27 mouse cellular contexts compared by ENCODE assay signal in the genomic region with DNA sequence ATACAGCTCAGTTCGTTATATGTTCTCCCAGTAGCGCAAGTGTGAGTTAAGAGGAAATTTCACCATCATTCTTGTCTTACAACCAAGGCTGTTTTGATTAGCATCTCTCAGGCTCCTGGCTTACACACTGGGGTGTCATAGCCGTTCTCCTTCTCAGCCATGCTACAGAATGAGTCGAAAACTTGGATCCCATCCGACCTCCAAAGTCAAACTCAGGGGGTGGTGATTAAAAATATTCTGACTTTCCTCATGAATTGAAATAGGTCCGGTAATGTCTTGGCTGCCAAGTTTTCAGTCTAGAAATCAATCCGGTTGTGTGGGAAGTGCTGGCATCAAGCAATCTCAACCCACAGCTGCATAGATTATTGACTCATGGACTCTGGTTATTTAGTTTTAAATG. TPM values are rescaled to one million over a fixed set of nuclear protein-coding genes. Genes with fewer than 3 reads are reported as not detected.
DNase-seq lines count a peak whose midpoint lies in the region; ATAC-seq and TF ChIP-seq lines count a peak whose summit lies in the region.
"Had no signal": no experiment of that assay in that cellular context is flagged by ENCODE, and none has a peak within 500 bp of the region (broad histone marks: within the 10 kb centered on the region; RNA-seq: fewer than 3 reads in every experiment).

No protein-coding gene starts in this region.

- no peak for TF ChIP-seq CTCF in testis, adult 2 months (IDR thresholded peaks at IDR 0.05; ENCODE audit: control insufficient read depth, insufficient read depth, insufficient replicate concordance, low read depth, low read length)

- TF ChIP-seq POLR2A in testis, adult 2 months (IDR thresholded peaks at IDR 0.05; ENCODE audit: control insufficient read depth, low read depth, low read length), result no peak

- H3K4me1 ChIP-seq in testis, adult 2 months (ENCODE audit: control insufficient read depth, insufficient read depth, low read length), result no peaks in the 10 kb centered on the region
- H3K4me1 ChIP-seq in liver, embryonic 11.5 days (replicated peaks; ENCODE audit: control insufficient read depth, insufficient read depth, low read length), result no peaks in the 10 kb centered on the region
- H3K4me1 ChIP-seq: embryonic facial prominence, embryonic 15.5 days; forebrain, embryonic 13.5 days; heart, embryonic 13.5 days; hindbrain, embryonic 15.5 days had no signal

- H3K36me3 ChIP-seq in testis, adult 2 months (ENCODE audit: control insufficient read depth, insufficient read depth, low read length), result no peaks in the 10 kb centered on the region
- H3K36me3 ChIP-seq in liver, embryonic 11.5 days (ENCODE audit: control insufficient read depth, insufficient read depth, low read length), result no peaks in the 10 kb centered on the region
- H3K36me3 ChIP-seq: embryonic facial prominence, embryonic 15.5 days; heart, embryonic 13.5 days; hindbrain, embryonic 15.5 days had no signal

- H3K9ac ChIP-seq in liver, embryonic 11.5 days (ENCODE audit: low read depth, low read length), result no peak overlapping the region
- H3K9ac ChIP-seq: embryonic facial prominence, embryonic 15.5 days; forebrain, embryonic 13.5 days; forebrain, postnatal 0 days; heart, embryonic 13.5 days; hindbrain, embryonic 15.5 days had no signal

- 83% methylated on average over 7 of the region's 7 CpGs for WGBS in liver, embryonic 11.5 days

- no peak overlapping the region for H3K4me2 ChIP-seq in liver, embryonic 11.5 days
- H3K4me2 ChIP-seq: embryonic facial prominence, embryonic 15.5 days; forebrain, embryonic 13.5 days; heart, embryonic 13.5 days; hindbrain, embryonic 15.5 days had no signal

- ATAC-seq in liver, embryonic 11.5 days (replicated peaks; ENCODE audit: low FRiP score), result no peak
- ATAC-seq: forebrain, embryonic 13.5 days; forebrain, postnatal 0 days had no signal

- DNase-seq in layer of hippocampus, adult 18-20 months (ENCODE audit: low spot score in 2 of 2), result peak; percentile 7 to 17
- DNase-seq in layer of hippocampus, postnatal 10 days (ENCODE audit: low spot score in 2 of 2), result no peak
- DNase-seq in testis, postnatal 10 days (ENCODE audit: low spot score), result no peak
- DNase-seq in fibroblast of lung, adult 2 months (ENCODE audit: low read depth), result peak; percentile 50
- DNase-seq in liver, embryonic 11.5 days (ENCODE audit: low spot score), result no peak
- DNase-seq in kidney, adult 18-20 months, result no peak
- DNase-seq: adrenal gland, adult 8-10 months; adrenal gland, postnatal 36 days; cerebellum, adult 11 months; cerebellum, adult 8-10 months; cerebellum, postnatal 14 days; embryo, embryonic 11 days; forebrain, postnatal 0 days; gastrocnemius, postnatal 14 days; heart, postnatal 36 days had no signal

- H3K27ac ChIP-seq in testis, adult 2 months (ENCODE audit: control insufficient read depth, insufficient read depth, low read depth, low read length), result no peak overlapping the region
- no peak overlapping the region for H3K27ac ChIP-seq in liver, embryonic 11.5 days (ENCODE audit: low read depth, low read length)
- H3K27ac ChIP-seq: embryonic facial prominence, embryonic 15.5 days; forebrain, embryonic 13.5 days; heart, embryonic 13.5 days; hindbrain, embryonic 15.5 days had no signal

- no peaks in the 10 kb centered on the region for H3K27me3 ChIP-seq in testis, adult 2 months (ENCODE audit: control insufficient read depth, insufficient read depth, low read length)
- no peaks in the 10 kb centered on the region for H3K27me3 ChIP-seq in liver, embryonic 11.5 days (replicated peaks; ENCODE audit: control insufficient read depth, insufficient read depth, low read length)
- H3K27me3 ChIP-seq: embryonic facial prominence, embryonic 15.5 days; forebrain, embryonic 13.5 days; heart, embryonic 13.5 days; hindbrain, embryonic 15.5 days had no signal

- H3K9me3 ChIP-seq in liver, embryonic 11.5 days (ENCODE audit: control insufficient read depth, low read length), result no peaks in the 10 kb centered on the region
- H3K9me3 ChIP-seq: embryonic facial prominence, embryonic 15.5 days; forebrain, embryonic 13.5 days; heart, embryonic 13.5 days; hindbrain, embryonic 15.5 days had no signal

- peak overlapping the region; percentile 62 for H3K4me3 ChIP-seq in testis, adult 2 months (ENCODE audit: control insufficient read depth, low read depth, low read length)
- H3K4me3 ChIP-seq in liver, embryonic 11.5 days (ENCODE audit: low read depth, low read length), result no peak overlapping the region
- H3K4me3 ChIP-seq: embryonic facial prominence, embryonic 15.5 days; forebrain, embryonic 13.5 days; heart, embryonic 13.5 days; hindbrain, embryonic 15.5 days had no signal

RNA-seq across cellular contexts. Expression of a gene that starts 2.3 kb away (rescaled TPM):
- not detected for total RNA-seq in layer of hippocampus, adult 18-20 months (2021)
- not detected for total RNA-seq in layer of hippocampus, postnatal 10 days (2021)
- 21.2 and 25.5 TPM in 2 replicates for polyA plus RNA-seq in testis, adult 2 months (2012; rRNA removed)
- polyA plus RNA-seq in liver, embryonic 11.5 days (2014; fragmentation: Nextera tagmentation; extraction: Ambion mirVana), result not detected in 2 replicates
- total RNA-seq: adrenal gland, adult 8-10 months; adrenal gland, postnatal 36 days; common myeloid progenitor, adult 5-6 weeks; ES-E14; forebrain, postnatal 0 days; gastrocnemius, adult 18-20 months; gastrocnemius, postnatal 14 days; granulocyte monocyte progenitor cell, adult 5-6 weeks; heart, postnatal 36 days had no signal
- polyA plus RNA-seq: brain, embryonic 14.5 days; embryonic facial prominence, embryonic 11.5 days; embryonic facial prominence, embryonic 15.5 days; forebrain, embryonic 13.5 days; forebrain, postnatal 0 days; heart, embryonic 13.5 days; heart, postnatal 0 days; hindbrain, embryonic 15.5 days had no signal

RNA-seq across cellular contexts. Expression of a gene that starts 25.3 kb away (rescaled TPM):
- 1 to 10 TPM; 9.0 to 9.4 TPM for total RNA-seq in layer of hippocampus, adult 18-20 months (2021)
- total RNA-seq in layer of hippocampus, postnatal 10 days (2021), result 1 to 10 TPM; 6.9 to 9.2 TPM
- 1.9 and 2.3 TPM in 2 replicates for polyA plus RNA-seq in testis, adult 2 months (2012; rRNA removed)
- polyA plus RNA-seq in liver, embryonic 11.5 days (2014; fragmentation: Nextera tagmentation; extraction: Ambion mirVana), result 23.5 TPM in 2 replicates

Comparison
In these comparisons a context has a peak if more than half of its experiments do, and no peak if none do; other contexts are left out.
1. DNase-seq: peak in layer of hippocampus, adult 18-20 months (2 of 2) and fibroblast of lung, adult 2 months (single experiment); none in layer of hippocampus, postnatal 10 days (0 of 2), testis, postnatal 10 days (single experiment), liver, embryonic 11.5 days (single experiment) and kidney, adult 18-20 months (single experiment).